Mouse (Mus musculus): ENCODE results near the gene Slc6a6. TPM values are rescaled to one million over a fixed set of nuclear protein-coding genes. Genes with fewer than 3 reads are reported as not detected.

Gene Slc6a6
- total RNA-seq, 2 experiments from 2014 or later, result 85.0 to 102 TPM

DNA sequence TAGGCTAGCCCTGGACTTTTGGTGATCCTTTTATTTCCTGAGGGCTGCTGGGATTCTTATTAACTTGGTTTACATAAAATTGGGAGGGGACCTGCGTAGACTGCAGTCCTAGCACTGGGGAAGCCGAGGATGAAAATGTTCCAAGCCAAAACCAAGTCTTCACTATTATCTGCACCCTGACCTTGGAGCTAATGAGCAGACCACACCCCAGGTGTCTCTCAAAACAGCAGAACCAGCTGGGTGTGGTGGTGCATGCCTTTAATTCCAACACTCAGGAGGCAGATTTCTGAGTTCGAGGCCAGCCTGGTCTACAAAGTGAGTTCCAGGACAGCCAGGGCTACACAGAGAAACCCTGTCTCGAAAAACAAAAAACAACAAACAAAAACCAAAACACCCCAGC lies 16.7 kb upstream of the Slc6a6 start:
- no peak for DNase-seq (ENCODE audit: low spot score)
- intact Hi-C loops (cut with DNase I), result no loop called here

- intact Hi-C loops (cut with DNase I), result no loop called here
Measured at GRCm38 (mm10) chr6:91668276-91668675, 15.6 kb upstream of the Slc6a6 start.

GRCm38 (mm10) chr6:91669270-91669669 lies 14.6 kb upstream of the Slc6a6 start:
- no peak for DNase-seq (ENCODE audit: low spot score)
- intact Hi-C loops (cut with DNase I), result no loop called here

More at GRCm38 (mm10) chr6:91668276-91668675, 15.6 kb upstream of the Slc6a6 start:
- DNase-seq (ENCODE audit: low spot score), result no peak

DNA sequence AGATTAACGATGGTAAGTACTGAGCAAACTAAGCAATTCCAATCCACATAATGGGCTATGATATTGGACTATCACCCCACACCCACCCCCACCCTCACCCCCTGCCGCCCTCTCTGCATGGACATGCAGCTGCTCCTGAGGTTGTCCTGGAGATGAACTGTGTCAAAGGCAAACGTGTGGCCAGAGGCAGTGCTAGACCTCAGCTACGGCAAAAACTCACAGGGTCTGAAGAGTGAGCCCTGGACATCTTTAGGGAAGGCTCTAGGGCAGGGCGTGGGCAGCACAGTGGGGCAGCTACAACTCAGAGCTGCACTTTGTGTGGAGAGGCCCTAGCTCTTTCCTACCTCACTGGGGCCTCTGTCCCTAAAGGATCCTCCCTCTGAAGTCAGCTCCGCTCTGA lies 13.6 kb upstream of the Slc6a6 start:
- intact Hi-C loops (cut with DNase I), result no loop called here
- no peak for DNase-seq (ENCODE audit: low spot score)

- intact Hi-C loops (cut with DNase I), result no loop called here
- no peak for DNase-seq (ENCODE audit: low spot score)
Measured at GRCm38 (mm10) chr6:91674757-91675350, 9.0 kb upstream of the Slc6a6 start.

DNA sequence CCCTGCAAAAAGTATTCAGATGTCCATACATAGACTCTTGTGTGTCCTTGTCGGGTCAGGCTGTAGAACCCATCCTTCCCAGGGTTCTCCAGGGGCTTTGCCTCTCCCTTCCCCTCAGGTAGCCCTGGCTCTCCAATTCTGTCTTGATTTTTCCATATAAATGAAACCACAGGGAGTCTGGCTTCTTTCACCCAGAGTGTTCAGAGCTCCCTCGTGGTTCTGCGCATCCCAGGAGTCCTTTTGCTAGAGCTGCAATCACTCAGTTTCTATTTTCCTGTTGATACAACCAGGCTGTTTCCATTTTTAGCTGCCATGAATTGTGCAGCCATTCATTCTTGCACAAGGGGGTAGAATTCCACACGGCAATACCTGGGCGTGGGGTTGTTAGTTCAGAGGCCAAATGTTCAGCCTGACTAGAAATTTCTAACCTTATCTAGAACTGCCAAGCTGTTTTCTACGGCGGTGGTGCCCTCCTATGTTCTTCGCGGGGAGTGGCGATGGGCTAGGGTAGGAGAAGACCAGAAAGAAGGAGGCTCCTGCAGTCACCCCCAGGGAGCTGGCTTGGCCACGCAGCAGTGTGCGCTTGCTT lies 5.3 kb upstream of the Slc6a6 start:
- no peak for DNase-seq (ENCODE audit: low spot score)

DNA sequence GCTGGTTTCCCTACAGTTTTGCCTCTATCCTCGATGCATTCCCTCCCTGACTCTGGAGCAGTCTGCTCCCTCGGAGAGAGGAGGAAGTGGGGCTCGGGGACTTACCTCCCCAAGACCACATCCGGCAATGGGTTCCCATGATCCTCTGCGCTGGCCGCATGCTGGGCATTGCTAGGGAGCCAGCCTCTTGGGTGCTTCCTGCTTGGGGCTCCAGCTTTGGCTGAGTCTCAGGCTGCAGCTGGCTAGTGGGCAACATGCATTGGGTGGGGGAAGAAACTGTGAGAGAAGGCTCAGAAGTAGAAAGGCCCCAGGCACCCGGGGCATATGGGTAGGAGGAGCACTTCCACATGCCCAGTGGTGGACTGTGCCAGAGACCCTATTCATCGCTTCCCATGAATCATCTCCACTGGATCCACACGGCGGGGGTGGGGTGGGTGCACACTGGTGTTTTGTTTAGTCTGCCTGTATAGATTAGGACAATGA lies 4.7 kb upstream of the Slc6a6 start:
- intact Hi-C loops (cut with DNase I), result loop anchor here (2.0 kb wide), 1 partner anchor 104 kb away; no protein-coding TSS in a partner anchor
- peak; percentile 52 for DNase-seq (ENCODE audit: low spot score)

More for the DNA sequence above, 5.3 kb upstream of the Slc6a6 start:
- intact Hi-C loops (cut with DNase I), result loop anchor here (2.0 kb wide), 1 partner anchor 104 kb away; no protein-coding TSS in a partner anchor

DNA sequence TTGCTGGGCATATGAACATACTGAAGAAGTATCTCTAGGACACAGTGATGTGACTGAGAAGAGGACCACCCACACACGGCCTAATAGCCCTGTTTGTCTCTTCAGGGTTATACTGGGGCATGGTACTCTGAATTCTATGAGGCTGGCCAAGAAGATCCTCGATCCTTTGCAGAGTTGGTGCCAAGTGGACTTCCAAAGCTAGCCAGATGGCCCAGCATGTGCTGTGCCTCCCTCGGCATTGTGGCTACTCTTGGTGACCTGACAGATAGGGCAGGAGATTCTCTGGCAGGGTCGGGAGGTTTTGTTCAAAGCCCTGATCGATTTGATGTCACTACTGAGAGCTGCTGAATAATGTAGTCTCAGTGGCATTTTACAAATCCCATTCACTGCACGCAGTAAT lies 4.1 kb upstream of the Slc6a6 start:
- DNase-seq (ENCODE audit: low spot score), result no peak
- intact Hi-C loops (cut with DNase I), result loop anchor here (2.0 to 5.0 kb wide), 2 partner anchors 82 to 105 kb away; no protein-coding TSS in a partner anchor

GRCm38 (mm10) chr6:91681841-91682240 lies 2.0 kb upstream of the Slc6a6 start:
- intact Hi-C loops (cut with DNase I), result loop anchor here (5.0 kb wide), 1 partner anchor 85 kb away; no protein-coding TSS in a partner anchor
- DNase-seq (ENCODE audit: low spot score), result no peak

DNA sequence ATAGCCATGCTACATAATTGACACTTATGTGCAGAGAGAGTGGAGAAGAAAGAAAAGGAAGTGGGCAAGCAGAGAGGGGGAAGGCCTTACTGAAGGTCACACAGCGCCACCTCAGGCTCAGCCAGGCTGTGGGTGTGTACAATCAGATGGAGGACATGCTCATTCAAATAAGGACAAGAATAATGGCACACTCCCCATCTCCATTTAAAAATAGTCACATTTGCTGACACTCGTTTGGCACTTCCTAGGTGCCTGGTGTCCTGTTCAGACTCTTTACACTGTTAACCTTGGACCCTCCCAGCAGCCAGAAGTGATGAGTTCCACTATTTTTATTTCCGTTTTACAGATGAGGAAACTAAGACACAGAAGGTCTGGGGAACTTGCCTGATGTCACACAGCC lies 732 bp upstream of the Slc6a6 start:
- intact Hi-C loops (cut with DNase I), result loop anchor here (5.0 kb wide), 1 partner anchor 86 kb away; no protein-coding TSS in a partner anchor
- no peak for DNase-seq (ENCODE audit: low spot score)

- intact Hi-C loops (cut with DNase I), result loop anchor here (5.0 kb wide), 1 partner anchor 87 kb away; no protein-coding TSS in a partner anchor
- DNase-seq (ENCODE audit: low spot score), result no peak
Measured at GRCm38 (mm10) chr6:91684474-91684829, 599 bp downstream of the Slc6a6 start.

GRCm38 (mm10) chr6:91684831-91685532 lies 1.1 kb downstream of the Slc6a6 start:
- intact Hi-C loops (cut with DNase I), result loop anchor here (5.0 kb wide), 3 partner anchors 52 to 158 kb away; no protein-coding TSS in a partner anchor
- DNase-seq (ENCODE audit: low spot score), result peak; percentile 59

DNA sequence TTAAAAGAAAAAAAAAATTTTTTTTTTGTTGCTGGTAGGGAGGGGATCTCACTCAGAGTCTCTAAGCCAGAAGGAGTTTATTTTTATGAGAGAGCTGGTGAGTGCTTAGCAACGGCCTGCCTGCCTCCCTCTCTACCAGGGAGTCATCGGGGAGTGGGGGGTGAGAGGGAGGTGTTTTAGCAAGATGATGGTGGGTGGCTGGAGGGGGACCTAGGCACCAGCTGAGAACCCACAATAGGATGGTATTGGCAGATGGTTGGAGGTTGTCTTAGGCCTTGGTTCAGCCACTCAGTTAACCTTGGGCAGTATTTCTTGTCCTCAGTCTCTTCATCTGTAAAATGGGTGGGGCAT lies 1.7 kb downstream of the Slc6a6 start:
- DNase-seq (ENCODE audit: low spot score), result no peak
- intact Hi-C loops (cut with DNase I), result loop anchor here (5.0 kb wide), 2 partner anchors 52 to 158 kb away; no protein-coding TSS in a partner anchor

GRCm38 (mm10) chr6:91685896-91686295 lies 2.0 kb downstream of the Slc6a6 start:
- intact Hi-C loops (cut with DNase I), result loop anchor here (5.0 kb wide), 2 partner anchors 51 to 159 kb away; no protein-coding TSS in a partner anchor

DNA sequence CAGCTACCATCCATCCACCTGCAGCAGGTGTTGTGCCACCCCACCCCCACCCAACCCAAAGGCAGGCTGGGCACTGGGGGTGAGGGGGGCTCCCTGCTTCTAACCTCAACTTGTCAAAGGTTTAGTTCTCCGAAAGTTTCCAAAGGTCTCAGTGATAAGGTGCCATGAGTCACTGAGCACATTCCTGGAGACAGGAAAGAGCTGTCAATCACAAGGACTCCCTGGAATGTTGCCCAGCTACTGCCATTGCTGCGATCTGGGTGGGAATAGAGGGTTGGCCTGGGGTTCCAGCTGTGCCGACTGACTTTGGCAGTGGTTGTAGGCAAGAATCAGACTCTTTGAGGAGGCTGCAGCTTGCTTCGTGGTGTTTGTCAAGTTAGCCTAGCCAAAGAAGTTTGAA lies 2.7 kb downstream of the Slc6a6 start:
- intact Hi-C loops (cut with DNase I), result loop anchor here (5.0 kb wide), 2 partner anchors 51 to 159 kb away; no protein-coding TSS in a partner anchor
- no peak for DNase-seq (ENCODE audit: low spot score)

More at GRCm38 (mm10) chr6:91685896-91686295, 2.0 kb downstream of the Slc6a6 start:
- no peak for DNase-seq (ENCODE audit: low spot score)

DNA sequence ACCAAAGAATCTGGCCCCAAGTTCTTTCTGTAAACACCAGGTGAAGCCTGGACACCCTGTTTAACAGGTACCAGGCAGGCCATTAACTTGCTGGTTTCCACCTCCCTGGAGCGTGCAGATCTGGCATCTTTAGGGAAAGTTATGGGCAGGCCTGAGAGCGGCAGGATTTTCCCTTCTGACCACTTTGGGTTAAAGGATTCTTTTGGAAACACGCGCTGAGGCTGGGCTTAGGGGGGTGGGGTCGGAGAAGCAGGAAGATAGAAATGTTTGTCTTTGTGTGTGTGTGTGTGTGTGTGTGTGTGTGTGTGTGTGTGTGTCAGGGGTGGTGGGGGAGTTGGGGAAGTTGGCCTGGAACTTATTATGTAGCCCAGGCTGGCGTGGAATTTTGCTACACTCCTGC lies 4.2 kb downstream of the Slc6a6 start:
- intact Hi-C loops (cut with DNase I), result loop anchor here (5.0 kb wide), 2 partner anchors 49 to 161 kb away; no protein-coding TSS in a partner anchor
- no peak for DNase-seq (ENCODE audit: low spot score)

GRCm38 (mm10) chr6:91689231-91689630 lies 5.4 kb downstream of the Slc6a6 start:
- intact Hi-C loops (cut with DNase I), result loop anchor here (5.0 kb wide), 2 partner anchors 48 to 162 kb away; no protein-coding TSS in a partner anchor

DNA sequence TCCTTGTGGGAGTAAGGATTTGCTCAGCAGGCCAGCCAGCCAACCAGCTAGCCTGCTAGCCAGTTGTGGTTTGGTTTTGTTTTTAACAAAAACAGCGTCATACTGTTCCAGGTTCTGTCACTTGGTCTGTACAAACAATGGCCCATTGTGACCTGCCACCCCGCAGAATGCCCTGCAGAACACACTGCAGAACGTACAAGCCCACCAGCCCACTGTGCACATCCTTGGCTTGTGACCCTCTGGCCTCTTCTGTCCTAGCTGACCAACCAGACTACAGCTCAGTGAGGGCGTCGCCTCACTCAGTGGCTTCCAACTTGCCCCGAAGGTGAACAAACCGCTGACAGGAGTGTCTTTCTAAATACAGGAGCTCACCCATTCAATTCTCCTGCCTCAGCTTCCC lies 6.4 kb downstream of the Slc6a6 start:
- no peak for DNase-seq (ENCODE audit: low spot score)
- intact Hi-C loops (cut with DNase I), result no loop called here

More at GRCm38 (mm10) chr6:91689231-91689630, 5.4 kb downstream of the Slc6a6 start:
- no peak for DNase-seq (ENCODE audit: low spot score)

- intact Hi-C loops (cut with DNase I), result no loop called here
- DNase-seq (ENCODE audit: low spot score), result no peak
Measured at GRCm38 (mm10) chr6:91690646-91691045, 6.8 kb downstream of the Slc6a6 start.

DNA sequence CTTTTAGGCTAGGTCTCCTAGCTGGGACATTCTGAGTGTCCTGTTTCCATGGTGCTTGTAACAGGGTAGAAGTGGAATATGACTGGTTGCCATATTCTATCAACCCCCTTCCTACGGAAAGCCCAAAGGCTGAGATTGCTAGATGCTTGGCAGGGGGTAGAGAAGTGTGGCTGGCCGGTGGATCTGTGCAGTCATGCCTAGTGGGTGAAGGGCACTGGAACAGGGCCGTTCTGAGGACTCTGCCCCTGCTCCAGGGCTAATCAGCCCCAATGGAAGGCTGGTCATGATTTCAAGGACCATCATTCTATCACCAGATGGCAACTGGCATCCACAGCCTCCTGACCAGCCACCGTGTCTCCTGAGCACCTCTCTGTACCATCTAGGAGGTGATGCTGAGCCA lies 7.7 kb downstream of the Slc6a6 start:
- DNase-seq (ENCODE audit: low spot score), result no peak
- intact Hi-C loops (cut with DNase I), result no loop called here

Data from heart, postnatal 25 days (tissue).